Mouse (Mus musculus) heart, embryonic 11.5 days (tissue): ENCODE measurements around the gene Serf2. TPM values are rescaled to one million over a fixed set of nuclear protein-coding genes. Genes with fewer than 3 reads are reported as not detected.
"Not testable (repeated sequence)": the region's sequence is repeated elsewhere in the genome, so short reads cannot be mapped to it uniquely, and the experiment has no call there.

ENCODE experiments used
- ATAC-seq: fragments of 200-750 bp; cut with Nextera tagmentation; replicated peaks from 2 replicates; pipeline ENCODE4 v1.8.0; 2017; ENCODE audit warnings: moderate library complexity; ENCODE audit not compliant: insufficient number of reproducible peaks, low FRiP score, low TSS enrichment
- H3K27ac ChIP-seq: fragments of 300-500 bp; sonication (generic); 2 replicates; pipeline ENCODE4 v1.5.1; 2014; ENCODE audit warnings: mild to moderate bottlenecking, low read depth, low read length
- H3K27me3 ChIP-seq: fragments of 300-500 bp; sonication (generic); 2 replicates; pipeline ENCODE4 v1.6.1; 2014; ENCODE audit warnings: mild to moderate bottlenecking, low read length, mixed read lengths; ENCODE audit not compliant: control insufficient read depth, insufficient read depth
- H3K36me3 ChIP-seq: fragments of 300-500 bp; sonication (generic); 2 replicates; pipeline ENCODE4 v1.6.1; 2014; ENCODE audit warnings: mild to moderate bottlenecking, low read length, moderate library complexity, mixed read lengths; ENCODE audit not compliant: control insufficient read depth, insufficient read depth
- H3K4me1 ChIP-seq: fragments of 300-500 bp; sonication (generic); 2 replicates; pipeline ENCODE4 v1.6.1; 2014; ENCODE audit warnings: low read length; ENCODE audit not compliant: control insufficient read depth, insufficient read depth
- H3K4me2 ChIP-seq: fragments of 300-500 bp; sonication (generic); 2 replicates; pipeline ENCODE4 v1.6.1; 2014; ENCODE audit warnings: mild to moderate bottlenecking, moderate library complexity
- H3K4me3 ChIP-seq: fragments of 300-500 bp; sonication (generic); 2 replicates; pipeline ENCODE4 v1.5.1; 2014; ENCODE audit warnings: low read depth, low read length
- H3K9ac ChIP-seq: fragments of 300-500 bp; sonication (generic); 2 replicates; pipeline ENCODE4 v1.6.1; 2014; ENCODE audit warnings: mild to moderate bottlenecking, low read depth, low read length, moderate library complexity
- H3K9me3 ChIP-seq: fragments of 300-500 bp; sonication (generic); replicated peaks from 2 replicates; pipeline ENCODE4 v1.6.1; 2016; ENCODE audit warnings: low read length; ENCODE audit not compliant: control insufficient read depth
- WGBS: fragments of 180-500 bp; shearing (Covaris S2); extraction: QIAGEN DNeasy Blood & Tissue Kit; methylation state at CpG from one replicate; pipeline ENCODE4 v1.1.7; 2014; ENCODE audit not compliant: insufficient replicate concordance; 5-methylcytosine and 5-hydroxymethylcytosine counted together
- polyA plus RNA-seq: library from polyadenylated mRNA; unstranded; fragments of >200 nt; fragmentation: Nextera tagmentation; extraction: Ambion mirVana; gene quantifications from 2 replicates; pipeline ENCODE4 v1.2.1, GENCODE M21; 2014

The Serf2 gene
- polyA plus RNA-seq, 1 experiment from 2014 or later: 603 TPM

GRCm38 (mm10) chr2:121472783-121473182 is 23.8 kb downstream of the Serf2 start:
- WGBS: 98% methylated on average over 3 of the region's 3 CpGs
- not testable (repeated sequence) for H3K4me2 ChIP-seq, H3K9ac ChIP-seq, H3K4me1 ChIP-seq, H3K9me3 ChIP-seq, H3K27ac ChIP-seq, H3K36me3 ChIP-seq, H3K27me3 ChIP-seq, ATAC-seq, H3K4me3 ChIP-seq

- Histone ChIP-seq H3K4me2 (peak within 1 kb of the TSS; percentile 71), H3K9ac (peak within 1 kb of the TSS; percentile 70), H3K27ac (peak within 1 kb of the TSS; percentile 70), H3K4me3 (peak within 1 kb of the TSS; percentile 66)
- WGBS: 5% methylated on average over 38 of the region's 41 CpGs
- not testable (repeated sequence) for H3K27me3 ChIP-seq, H3K9me3 ChIP-seq, H3K4me1 ChIP-seq, H3K36me3 ChIP-seq
- ATAC-seq: peak; percentile 80
Observed at GRCm38 (mm10) chr2:121473301-121474179, 24.5 kb downstream of the Serf2 start, which contains the start of gene Mfap1b. TSS of gene Mfap1b (minus strand) at chr2:121474067.

- ATAC-seq: no peak
- Histone ChIP-seq H3K9ac (peak overlapping the region; percentile 70), H3K9me3 (no peaks in the 10 kb centered on the region), H3K4me1 (no peaks in the 10 kb centered on the region), H3K4me2 (peak overlapping the region; percentile 71), H3K36me3 (no peaks in the 10 kb centered on the region), H3K27me3 (no peaks in the 10 kb centered on the region), H3K4me3 (peak overlapping the region; percentile 66), H3K27ac (peak overlapping the region; percentile 70)
- 31% methylated on average over 8 of the region's 8 CpGs for WGBS
Observed at GRCm38 (mm10) chr2:121474180-121474535, 25.2 kb downstream of the Serf2 start.

GRCm38 (mm10) chr2:121475306-121475705 is 26.3 kb downstream of the Serf2 start:
- not testable (repeated sequence) for H3K36me3 ChIP-seq, H3K4me3 ChIP-seq, H3K27ac ChIP-seq, H3K4me2 ChIP-seq, ATAC-seq, H3K27me3 ChIP-seq, H3K9me3 ChIP-seq, H3K9ac ChIP-seq, H3K4me1 ChIP-seq
- 93% methylated on average over 2 of the region's 2 CpGs for WGBS

GRCm38 (mm10) chr2:121477491-121478266 is 28.7 kb downstream of the Serf2 start:
- H3K4me1 ChIP-seq: no peaks in the 10 kb centered on the region
- H3K27me3 ChIP-seq: no peaks in the 10 kb centered on the region
- no peak overlapping the region for H3K4me2 ChIP-seq
- H3K9ac ChIP-seq: no peak overlapping the region
- H3K9me3 ChIP-seq: no peaks in the 10 kb centered on the region
- H3K4me3 ChIP-seq: no peak overlapping the region
- H3K36me3 ChIP-seq: no peaks in the 10 kb centered on the region
- WGBS: 68% methylated on average over 3 of the region's 3 CpGs
- ATAC-seq: no peak
- no peak overlapping the region for H3K27ac ChIP-seq

GRCm38 (mm10) chr2:121480498-121480897 is 31.5 kb downstream of the Serf2 start:
- no peaks in the 10 kb centered on the region for H3K4me1 ChIP-seq
- no peak for ATAC-seq
- no peaks in the 10 kb centered on the region for H3K36me3 ChIP-seq
- no peaks in the 10 kb centered on the region for H3K27me3 ChIP-seq
- 60% methylated on average over 3 of the region's 3 CpGs for WGBS
- no peak overlapping the region for H3K4me3 ChIP-seq
- H3K9ac ChIP-seq: no peak overlapping the region
- H3K27ac ChIP-seq: no peak overlapping the region
- H3K9me3 ChIP-seq: no peaks in the 10 kb centered on the region
- H3K4me2 ChIP-seq: no peak overlapping the region

GRCm38 (mm10) chr2:121480916-121481315 is 31.9 kb downstream of the Serf2 start:
- 78% methylated on average over 13 of the region's 13 CpGs for WGBS
- H3K36me3 ChIP-seq, H3K27ac ChIP-seq, H3K4me1 ChIP-seq, H3K27me3 ChIP-seq, H3K9me3 ChIP-seq, ATAC-seq, H3K4me2 ChIP-seq, H3K4me3 ChIP-seq, H3K9ac ChIP-seq: not testable (repeated sequence)

- Histone ChIP-seq H3K27ac (no peak overlapping the region), H3K36me3 (no peaks in the 10 kb centered on the region), H3K4me2 (no peak overlapping the region), H3K27me3 (no peaks in the 10 kb centered on the region), H3K4me3 (no peak overlapping the region), H3K4me1 (no peaks in the 10 kb centered on the region), H3K9me3 (no peaks in the 10 kb centered on the region), H3K9ac (no peak overlapping the region)
- no peak for ATAC-seq
- 77% methylated on average over 8 of the region's 8 CpGs for WGBS
Observed at GRCm38 (mm10) chr2:121483576-121483975, 34.6 kb downstream of the Serf2 start.
